Mouse (Mus musculus) MEL (cell line): ENCODE measurements around the gene Hdac7. TPM values are rescaled to one million over a fixed set of nuclear protein-coding genes. Genes with fewer than 3 reads are reported as not detected.

Experiments
- DNase-seq: peaks from one replicate; pipeline ENCODE4 v3.0.0; 2011; ENCODE audit warnings: low read depth, low spot score
- H3K27ac ChIP-seq: 2 replicates; pipeline ENCODE4 v1.5.1; 2012; ENCODE audit warnings: low read depth, mild to moderate bottlenecking, control low read depth, low read length, moderate library complexity; ENCODE audit not compliant: control insufficient read depth
- H3K27me3 ChIP-seq, 2 experiments: fragments of 150-350 bp in 1 of 2; sonication (generic) in 1 of 2; 2 replicates each; pipeline ENCODE4 v1.6.1; 2012; ENCODE audit warnings: low read length in 2 of 2, mild to moderate bottlenecking in 2 of 2, improper control_type of control experiment in 1 of 2, moderate library complexity in 1 of 2; ENCODE audit not compliant: insufficient read depth in 2 of 2, control insufficient read depth in 1 of 2
- H3K36me3 ChIP-seq, 2 experiments: 2 replicates each; pipeline ENCODE4 v1.6.1; 2012 to 2014; ENCODE audit warnings: low read length in 2 of 2, improper control_type of control experiment in 1 of 2, inconsistent platforms in 1 of 2, mild to moderate bottlenecking in 1 of 2; ENCODE audit not compliant: insufficient read depth in 2 of 2, control insufficient read depth in 1 of 2
- H3K4me1 ChIP-seq, 2 experiments: fragments of 150-350 bp in 1 of 2; sonication (generic) in 1 of 2; 2 replicates each; pipeline ENCODE4 v1.6.1; 2012; ENCODE audit warnings: low read length in 2 of 2, improper control_type of control experiment in 1 of 2, mild to moderate bottlenecking in 1 of 2; ENCODE audit not compliant: insufficient read depth in 2 of 2, control insufficient read depth in 1 of 2
- H3K4me3 ChIP-seq, 2 experiments: fragments of 150-350 bp in 1 of 2; sonication (generic) in 1 of 2; 2 replicates each; pipeline ENCODE4 v1.5.1; 2012; ENCODE audit warnings: low read depth in 2 of 2, low read length in 2 of 2, mild to moderate bottlenecking in 2 of 2, moderate library complexity in 2 of 2, control low read depth in 1 of 2, improper control_type of control experiment in 1 of 2; ENCODE audit not compliant: control insufficient read depth in 1 of 2, insufficient read depth in 1 of 2
- H3K79me2 ChIP-seq: 2 replicates; pipeline ENCODE4 v1.6.1; 2012; ENCODE audit warnings: mild to moderate bottlenecking, low read length, moderate library complexity; ENCODE audit not compliant: control insufficient read depth, poor library complexity, insufficient read depth
- H3K9ac ChIP-seq: 2 replicates; pipeline ENCODE4 v1.6.1; 2012; ENCODE audit warnings: low read depth, mild to moderate bottlenecking, control low read depth, low read length, moderate library complexity; ENCODE audit not compliant: control insufficient read depth, poor library complexity, severe bottlenecking
- H3K9me3 ChIP-seq: fragments of 150-350 bp; sonication (generic); replicated peaks from 2 replicates; pipeline ENCODE4 v1.6.1; 2012; ENCODE audit warnings: mild to moderate bottlenecking, low read length, improper control_type of control experiment, moderate library complexity; ENCODE audit not compliant: insufficient read depth
- EP300 ChIP-seq, 2 experiments: IDR thresholded peaks; 2 replicates each; pipeline ENCODE4 v1.6.1; 2011; ENCODE audit warnings: improper control_type of control experiment in 2 of 2, low read length in 2 of 2, low read depth in 1 of 2, mild to moderate bottlenecking in 1 of 2
- GABPA ChIP-seq: IDR thresholded peaks from 2 replicates; pipeline ENCODE4 v1.6.1; 2012; ENCODE audit warnings: low read depth, mild to moderate bottlenecking, inconsistent platforms, low read length, improper control_type of control experiment, moderate library complexity
- MAX ChIP-seq: IDR thresholded peaks from 2 replicates; pipeline ENCODE4 v1.6.1; 2011; ENCODE audit warnings: low read length, improper control_type of control experiment
- MAZ ChIP-seq: IDR thresholded peaks from 2 replicates; pipeline ENCODE4 v1.6.1; 2012; ENCODE audit warnings: low read depth, mild to moderate bottlenecking, inconsistent platforms, low read length, improper control_type of control experiment
- MEF2A ChIP-seq: IDR thresholded peaks from 2 replicates; pipeline ENCODE4 v1.6.1; 2014; ENCODE audit warnings: low read depth, mild to moderate bottlenecking, inconsistent platforms, low read length, improper control_type of control experiment; ENCODE audit not compliant: poor library complexity, insufficient replicate concordance, severe bottlenecking; ENCODE audit errors: extremely low read depth
- MXI1 ChIP-seq: IDR thresholded peaks from 2 replicates; pipeline ENCODE4 v1.6.1; 2011; ENCODE audit warnings: mild to moderate bottlenecking, low read depth, low read length, improper control_type of control experiment
- MYC ChIP-seq: IDR thresholded peaks from 2 replicates; pipeline ENCODE4 v1.6.1; 2011; ENCODE audit warnings: low read depth, mild to moderate bottlenecking, low read length, improper control_type of control experiment, moderate library complexity
- NELFE ChIP-seq: IDR thresholded peaks from 2 replicates; pipeline ENCODE4 v1.6.1; 2011; ENCODE audit warnings: low read depth, low read length, improper control_type of control experiment
- NRF1 ChIP-seq: IDR thresholded peaks from 2 replicates; pipeline ENCODE4 v1.6.1; 2014; ENCODE audit warnings: low read depth, mild to moderate bottlenecking, inconsistent platforms, low read length, improper control_type of control experiment, moderate library complexity; ENCODE audit not compliant: poor library complexity, insufficient read depth, severe bottlenecking
- POLR2AphosphoS2 ChIP-seq: IDR thresholded peaks from 2 replicates; pipeline ENCODE4 v1.6.1; 2011; ENCODE audit warnings: low read length, improper control_type of control experiment
- RAD21 ChIP-seq: IDR thresholded peaks from 2 replicates; pipeline ENCODE4 v1.6.1; 2011; ENCODE audit warnings: mild to moderate bottlenecking, low read depth, low read length, improper control_type of control experiment
- RCOR1 ChIP-seq: IDR thresholded peaks from 2 replicates; pipeline ENCODE4 v1.6.1; 2012; ENCODE audit warnings: low read depth, mild to moderate bottlenecking, inconsistent platforms, low read length, improper control_type of control experiment
- USF1 ChIP-seq: IDR thresholded peaks from 2 replicates; pipeline ENCODE4 v1.6.1; 2014; ENCODE audit warnings: low read depth, mild to moderate bottlenecking, inconsistent platforms, low read length, improper control_type of control experiment, moderate library complexity
- USF2 ChIP-seq, 2 experiments: IDR thresholded peaks; 2 replicates each; pipeline ENCODE4 v1.6.1; 2011 to 2012; ENCODE audit warnings: improper control_type of control experiment in 2 of 2, low read length in 2 of 2, borderline replicate concordance in 1 of 2, inconsistent platforms in 1 of 2, low read depth in 1 of 2, mild to moderate bottlenecking in 1 of 2; ENCODE audit not compliant: insufficient read depth in 1 of 2
- ZKSCAN1 ChIP-seq: IDR thresholded peaks from 2 replicates; pipeline ENCODE4 v1.6.1; 2012; ENCODE audit warnings: low read depth, mild to moderate bottlenecking, inconsistent platforms, low read length, improper control_type of control experiment, moderate library complexity
- ZNF384 ChIP-seq: IDR thresholded peaks from 2 replicates; pipeline ENCODE4 v1.6.1; 2012; ENCODE audit warnings: low read depth, mild to moderate bottlenecking, inconsistent platforms, low read length, improper control_type of control experiment
- polyA plus RNA-seq, 2 experiments: library from polyadenylated mRNA; stranded (reverse) in 1 of 2; unstranded in 1 of 2; fragments of >175 nt in 1 of 2; fragments of >200 nt in 1 of 2; gene quantifications; 2 replicates each; pipeline versions ENCODE4 v1.2.1 to v1.2.4; 2012; ENCODE audit warnings: low replicate concordance in 2 of 2, low read depth in 1 of 2; ENCODE audit not compliant: insufficient read length in 2 of 2, insufficient read depth in 1 of 2, missing spikeins in 1 of 2
- total RNA-seq: library from RNA; depleted of rRNA; stranded (reverse); fragments of 300-350 nt; gene quantifications from 2 replicates; pipeline ENCODE4 v1.2.3, GENCODE M21; 2012

The Hdac7 gene
- total and polyA plus RNA-seq, 3 experiments = 100 to 389 TPM; not detected in 1

GRCm38 (mm10) chr15:97773108-97773507 is 71.2 kb downstream of the Hdac7 start:
- H3K79me2 ChIP-seq = no peaks in the 10 kb centered on the region
- H3K27me3 ChIP-seq = peaks cover 16 to 24% of the 10 kb centered on the region in 2 experiments
- H3K4me3 ChIP-seq = no peak overlapping the region
- TF ChIP-seq POLR2AphosphoS2 (no peak), EP300 (IDR thresholded peaks at IDR 0.05; ENCODE audit: low read depth in 1 of 2, low read length in 2 of 2) (no peak), ZKSCAN1 (no peak), RAD21 (no peak), MAX (no peak)
- TF ChIP-seq, all 39 proteins: peak for 0
- Histone ChIP-seq H3K9me3 (no peaks in the 10 kb centered on the region), H3K4me1 (no peaks in the 10 kb centered on the region), H3K36me3 (no peaks in the 10 kb centered on the region), H3K9ac (no peak overlapping the region), H3K27ac (no peak overlapping the region)
- DNase-seq = no peak

- H3K27me3 ChIP-seq = peaks cover 22 to 31% of the 10 kb centered on the region in 2 experiments
- TF ChIP-seq MYC (no peak), GABPA (no peak), NELFE (no peak), NRF1 (no peak), MAZ (no peak), USF2 (IDR thresholded peaks at IDR 0.05; ENCODE audit: borderline replicate concordance in 1 of 2, insufficient read depth in 1 of 2, low read depth in 1 of 2, low read length in 2 of 2) (no peak), USF1 (no peak), MEF2A (no peak)
Observed at GRCm38 (mm10) chr15:97770280-97770679, 74.0 kb downstream of the Hdac7 start.

GRCm38 (mm10) chr15:97768192-97768591 is 76.1 kb downstream of the Hdac7 start:
- H3K79me2 ChIP-seq = no peaks in the 10 kb centered on the region
- H3K4me3 ChIP-seq = peak overlapping the region; percentile 37 to 43; a peak in 3 of 4 replicates
- no peak overlapping the region for H3K27ac ChIP-seq
- no peak for DNase-seq
- TF ChIP-seq MXI1 (0 out of 2 replicates have a peak, but pooled peaks have one; percentile 0), NELFE (no peak), GABPA (no peak), ZNF384 (no peak), RCOR1 (no peak)
- H3K36me3 ChIP-seq = no peaks in the 10 kb centered on the region; a peak in 1 of 4 replicates
- peak overlapping the region; percentile 55 for H3K9ac ChIP-seq
- peaks cover 0 to 5% of the 10 kb centered on the region in 2 experiments; a peak in 1 of 4 replicates for H3K4me1 ChIP-seq
- no peaks in the 10 kb centered on the region for H3K9me3 ChIP-seq
- peaks cover 38 to 50% of the 10 kb centered on the region in 2 experiments for H3K27me3 ChIP-seq

More at GRCm38 (mm10) chr15:97770280-97770679, 74.0 kb downstream of the Hdac7 start:
- Histone ChIP-seq H3K79me2 (no peaks in the 10 kb centered on the region), H3K4me1 (peaks cover 0 to 5% of the 10 kb centered on the region in 2 experiments; a peak in 1 of 4 replicates), H3K9ac (no peak overlapping the region), H3K27ac (no peak overlapping the region), H3K4me3 (no peak overlapping the region), H3K36me3 (no peaks in the 10 kb centered on the region; a peak in 1 of 4 replicates), H3K9me3 (no peaks in the 10 kb centered on the region)
- DNase-seq = no peak
